Mouse (Mus musculus) adrenal gland, postnatal 10 days (tissue): ENCODE results near the gene Nkiras1. TPM values are rescaled to one million over a fixed set of nuclear protein-coding genes. Genes with fewer than 3 reads are reported as not detected.
"Not testable (repeated sequence)": the region's sequence is repeated elsewhere in the genome, so short reads cannot be mapped to it uniquely, and the experiment has no call there.

Experiments
- DNase-seq: peaks from one replicate; pipeline ENCODE4 v3.0.0; 2021; ENCODE audit warnings: mixed read lengths
- long read RNA-seq, 2 experiments: library from polyadenylated mRNA; stranded (forward); transcript quantifications; one replicate each; pipeline ENCODE4 v2.0.0; 2021
- total RNA-seq, 2 experiments: library from RNA; stranded (reverse); gene quantifications; 2 replicates each; pipeline ENCODE4 v1.2.3; 2021

Gene Nkiras1
- total RNA-seq, result 10 to 100 TPM; 19.4 to 24.0 TPM
- long read RNA-seq, experiment 1, full-length matches to known transcripts, result 39 of 49 reads
- long read RNA-seq, experiment 1, partial matches to known transcripts, result 1 of 49 reads
- long read RNA-seq, experiment 1, other reads (novel, unspliced or antisense), result 9 of 49 reads
- long read RNA-seq, experiment 2, full-length matches to known transcripts, result 15 of 20 reads
- long read RNA-seq, experiment 2, partial matches to known transcripts, result 0 of 20 reads
- long read RNA-seq, experiment 2, other reads (novel, unspliced or antisense), result 5 of 20 reads

DNA sequence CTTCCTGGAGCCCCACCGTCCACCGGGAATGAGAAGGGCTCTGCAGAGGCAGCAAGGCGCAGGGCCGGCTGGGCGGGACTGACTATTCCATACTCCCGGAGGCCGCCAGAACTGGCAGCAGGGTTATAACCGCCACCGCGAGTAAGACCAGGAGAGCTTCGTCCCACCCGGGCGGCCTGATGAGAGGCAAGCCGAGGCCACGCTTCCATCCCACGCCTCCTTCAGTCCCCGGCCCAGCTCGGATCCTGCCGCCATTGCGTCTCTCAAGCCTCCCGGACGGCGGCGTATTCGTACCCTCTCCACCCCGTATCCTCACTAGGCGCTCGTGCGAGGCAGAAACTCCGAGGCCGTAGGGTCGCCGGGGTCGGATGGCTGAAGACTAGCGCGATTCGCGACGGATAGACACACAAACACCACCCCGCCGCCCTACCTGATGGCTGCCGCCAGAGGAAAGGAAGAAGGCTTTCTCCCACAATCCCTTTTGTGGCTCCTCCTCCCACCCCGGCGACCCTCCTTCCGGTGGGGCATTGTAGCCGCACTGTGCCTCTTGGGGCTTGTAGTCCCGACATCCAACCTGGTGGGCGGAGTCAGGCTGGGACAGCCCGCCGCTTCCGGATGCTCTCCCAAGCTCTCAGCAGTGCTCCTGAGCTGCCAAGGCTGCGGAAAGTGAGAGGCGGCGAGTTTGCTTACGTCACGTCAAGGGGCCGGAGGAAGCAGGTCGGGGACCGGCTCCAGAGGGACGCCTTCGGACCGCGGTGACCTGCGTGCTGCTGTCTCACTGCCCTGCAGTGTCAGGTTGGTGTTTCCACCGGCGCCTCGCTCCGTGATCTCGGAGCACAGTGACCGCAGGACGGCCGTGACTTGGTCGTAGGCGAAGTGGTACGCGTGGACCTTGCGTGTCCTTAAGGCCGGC lies at the start of gene Nkiras1, which contains the start of gene Rpl15:
Gene Nkiras1 (plus strand): TSS at position 608 of the 913 bp plus-strand sequence.
Gene Rpl15 (minus strand): TSS at position 863 of the 913 bp plus-strand sequence.
- peak; percentile 98 for DNase-seq

DNA sequence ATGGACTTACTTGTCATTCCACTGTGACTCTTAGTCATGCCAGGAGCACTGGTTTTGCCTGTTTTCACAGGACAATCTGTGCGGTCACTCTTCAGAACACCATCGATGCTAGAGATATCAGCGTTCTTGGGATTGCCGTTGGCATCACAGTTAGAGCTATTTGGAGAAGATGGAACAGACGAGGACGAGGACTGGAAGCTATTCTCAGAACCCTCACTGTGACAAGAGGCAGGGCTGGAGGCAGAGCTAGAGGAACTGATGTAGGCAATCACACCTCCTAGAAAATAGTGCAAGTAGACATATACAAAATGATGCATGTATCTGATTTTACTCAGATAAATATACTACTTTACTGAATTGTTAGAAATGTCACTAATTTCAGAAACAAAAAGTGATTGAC lies 49.0 kb upstream of the Nkiras1 start:
- no peak for DNase-seq

DNA sequence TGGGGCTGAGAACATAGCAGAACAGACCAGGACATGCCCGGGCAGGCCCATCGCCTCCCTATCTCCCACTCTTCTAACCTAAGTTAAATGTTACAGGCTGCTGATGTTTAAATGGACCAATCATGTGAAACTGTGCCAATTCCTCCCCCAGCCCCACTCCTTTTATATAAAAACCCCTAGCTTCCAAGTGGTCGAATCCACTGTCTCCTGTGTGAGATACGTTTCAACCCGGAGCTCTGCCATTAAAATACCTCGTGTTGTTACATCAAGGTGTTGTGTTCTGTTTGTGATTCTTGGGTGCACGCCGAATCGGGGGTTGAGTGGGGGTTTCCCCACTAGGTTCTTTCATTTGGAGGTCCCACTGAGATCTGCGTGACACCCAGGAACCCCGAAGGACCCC lies 45.5 kb upstream of the Nkiras1 start:
- not testable (repeated sequence) for DNase-seq

DNA sequence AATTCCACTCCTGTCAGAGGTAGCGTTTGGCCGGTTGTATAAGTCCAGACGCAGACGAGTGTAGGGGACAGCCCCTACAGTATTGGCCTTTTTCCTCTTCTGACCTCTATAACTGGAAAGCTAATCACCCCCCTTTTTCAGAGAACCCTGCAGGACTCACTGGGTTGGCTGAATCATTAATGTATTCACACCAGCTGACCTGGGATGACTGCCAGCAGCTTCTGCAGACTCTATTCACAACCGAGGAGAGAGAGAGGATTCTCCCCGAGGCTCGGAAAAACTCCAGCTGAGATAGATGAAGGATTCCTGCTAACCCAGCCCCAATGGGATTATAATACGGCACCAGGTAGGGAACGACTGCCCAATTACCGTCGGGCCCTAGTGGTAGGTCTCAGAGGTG lies 44.8 kb upstream of the Nkiras1 start:
- not testable (repeated sequence) for DNase-seq

DNA sequence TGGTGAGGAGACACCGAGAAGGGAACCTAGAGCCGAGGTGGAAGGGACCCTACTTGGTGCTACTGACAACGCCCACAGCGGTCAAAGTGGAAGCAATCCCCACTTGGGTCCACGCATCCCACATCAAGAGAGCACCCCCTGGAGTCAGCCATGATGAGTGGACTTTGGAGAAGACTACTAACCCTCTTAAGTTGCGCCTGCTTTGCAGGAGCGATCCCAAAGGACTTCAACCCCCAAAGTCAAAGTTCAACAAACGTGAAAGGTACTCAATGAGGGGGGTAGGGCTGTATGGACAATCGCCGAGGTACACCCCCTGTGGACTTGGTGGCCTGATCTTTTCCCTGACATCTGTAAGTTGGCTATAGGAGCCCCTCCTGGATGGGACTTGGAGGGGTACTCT lies 41.2 kb upstream of the Nkiras1 start:
- not testable (repeated sequence) for DNase-seq

DNA sequence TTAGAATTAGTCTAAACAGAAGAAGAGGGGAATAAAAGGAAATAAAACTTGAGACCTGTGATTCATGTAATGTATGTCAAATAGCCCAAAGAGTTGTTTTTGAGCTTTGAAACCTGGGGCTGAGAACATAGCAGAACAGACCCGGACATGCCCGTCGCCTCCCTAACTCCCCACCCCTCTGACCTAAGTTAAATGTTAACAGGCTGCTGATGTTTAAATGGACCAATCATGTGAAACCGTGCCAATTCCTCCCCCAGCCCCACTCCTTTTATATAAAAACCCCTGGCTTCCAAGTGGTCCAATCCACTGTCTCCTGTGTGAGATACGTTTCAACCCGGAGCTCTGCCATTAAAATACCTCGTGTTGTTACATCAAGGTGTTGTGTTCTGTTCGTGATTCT lies 39.1 kb upstream of the Nkiras1 start:
- DNase-seq, result not testable (repeated sequence)

DNA sequence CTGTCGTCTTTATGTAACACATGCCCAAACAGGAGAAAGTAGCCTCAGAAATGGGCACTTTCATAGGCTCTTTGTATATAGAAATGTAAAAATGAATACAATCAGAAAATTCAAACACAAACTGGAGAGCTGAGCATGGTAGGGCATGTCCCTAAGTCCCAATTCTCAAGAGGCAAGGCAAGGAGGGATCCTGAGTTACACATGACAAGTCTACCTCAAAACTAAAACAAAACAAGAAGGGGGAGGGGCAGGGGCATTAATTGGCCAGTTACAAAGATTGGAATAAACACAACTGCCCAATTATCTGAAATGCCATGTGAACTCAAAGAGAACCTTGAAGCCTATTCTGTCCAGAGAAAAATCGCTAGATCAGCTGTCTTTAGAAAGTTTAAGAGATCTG lies 37.9 kb upstream of the Nkiras1 start:
- no peak for DNase-seq

DNA sequence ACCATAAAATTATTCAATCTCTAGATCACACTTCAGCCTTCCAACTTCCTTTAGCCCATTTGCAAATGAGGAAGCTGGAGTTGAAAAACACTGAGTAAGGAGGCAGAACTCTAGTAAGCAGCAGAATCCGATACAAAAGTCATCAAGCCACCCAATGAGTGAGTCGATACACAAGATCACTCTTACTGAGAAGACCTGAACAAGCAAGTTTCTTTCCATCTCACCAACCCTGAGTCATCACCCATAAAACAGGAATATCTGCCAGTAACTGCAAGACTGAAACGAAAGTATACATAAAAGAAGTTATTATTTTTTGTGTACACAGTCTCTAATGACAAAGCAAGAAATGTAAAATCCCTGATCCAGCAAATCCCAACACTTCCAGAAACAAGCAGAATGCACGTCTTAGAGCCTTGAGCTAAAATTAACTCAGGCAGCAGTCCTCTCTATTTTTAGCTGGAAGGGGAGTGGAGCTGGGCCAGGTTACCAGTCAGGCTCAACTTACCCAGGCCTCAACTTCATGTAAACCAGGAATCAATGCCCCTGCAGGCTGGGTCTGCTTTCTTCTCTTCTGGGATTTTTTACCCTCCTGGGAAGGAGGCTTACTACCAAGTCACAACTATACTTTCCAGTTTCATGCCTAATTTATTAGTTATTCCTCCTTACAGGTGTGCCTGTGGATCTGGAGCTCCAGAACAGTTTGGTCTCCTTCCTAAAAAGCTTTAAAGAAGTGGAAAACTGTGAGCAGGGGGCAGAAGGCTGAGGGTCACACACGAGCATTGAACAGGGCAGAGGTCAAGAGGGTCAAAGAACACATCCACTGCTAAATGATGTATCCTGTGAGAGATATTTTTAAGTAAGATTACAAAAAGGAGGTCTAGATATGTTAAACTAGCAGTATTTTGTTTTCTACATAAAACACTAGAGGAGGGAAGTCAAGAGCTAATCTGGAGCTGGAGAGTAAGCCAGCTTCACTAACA lies 36.7 kb upstream of the Nkiras1 start:
- DNase-seq, result peak; percentile 12

DNA sequence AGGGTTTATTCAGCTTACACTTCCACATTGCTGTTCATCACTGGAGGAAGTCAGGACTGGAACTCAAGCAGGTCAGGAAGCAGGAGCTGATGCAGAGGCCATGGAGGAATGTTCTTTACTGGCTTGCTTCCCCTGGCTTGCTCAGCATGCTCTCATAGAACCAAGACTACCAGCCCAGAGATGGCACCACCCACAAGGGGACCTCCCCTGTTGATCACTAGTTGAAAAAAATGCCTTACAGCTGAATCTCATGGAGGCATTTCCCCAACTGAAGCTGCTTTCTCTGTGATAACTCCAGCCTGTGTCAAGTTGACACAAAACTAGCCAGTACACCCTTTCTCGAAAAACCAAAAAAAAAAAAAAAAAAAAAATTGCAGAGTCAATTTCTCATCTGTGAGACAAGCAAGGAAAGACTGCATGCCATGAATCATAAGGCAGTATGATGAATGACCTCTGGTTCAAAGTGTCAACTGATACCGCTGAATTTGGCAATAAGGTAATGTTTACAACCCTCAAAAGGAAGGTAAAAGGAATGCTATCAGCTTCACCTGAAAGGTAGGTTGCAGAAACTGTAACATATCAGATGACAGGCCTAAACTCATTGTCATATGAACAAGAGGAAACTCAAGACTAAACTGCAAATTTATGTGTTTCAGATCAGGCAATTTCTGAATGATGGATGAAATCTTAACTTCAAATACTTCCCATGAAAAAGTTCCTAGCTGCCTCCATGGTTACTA lies 34.3 kb upstream of the Nkiras1 start:
- DNase-seq, result not testable (repeated sequence)

DNA sequence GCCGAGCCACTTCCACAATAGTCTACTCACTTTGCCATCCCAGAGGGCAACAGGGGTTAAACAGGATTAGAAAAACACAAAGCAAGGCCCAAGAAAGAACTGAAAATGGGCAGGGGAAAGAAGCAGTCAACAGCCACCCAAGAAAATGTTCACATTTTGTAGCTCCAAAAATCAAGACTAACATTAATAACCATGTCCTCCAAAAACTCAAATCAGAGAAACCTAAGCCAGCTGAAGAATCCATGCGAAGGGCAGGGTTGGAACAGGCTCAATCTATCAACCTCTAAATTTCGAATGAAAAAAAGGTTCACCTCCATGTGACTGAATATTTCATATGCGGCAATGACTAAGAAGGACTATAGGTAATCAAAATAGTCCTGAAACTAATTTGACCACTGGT lies 33.6 kb upstream of the Nkiras1 start:
- DNase-seq, result no peak

DNA sequence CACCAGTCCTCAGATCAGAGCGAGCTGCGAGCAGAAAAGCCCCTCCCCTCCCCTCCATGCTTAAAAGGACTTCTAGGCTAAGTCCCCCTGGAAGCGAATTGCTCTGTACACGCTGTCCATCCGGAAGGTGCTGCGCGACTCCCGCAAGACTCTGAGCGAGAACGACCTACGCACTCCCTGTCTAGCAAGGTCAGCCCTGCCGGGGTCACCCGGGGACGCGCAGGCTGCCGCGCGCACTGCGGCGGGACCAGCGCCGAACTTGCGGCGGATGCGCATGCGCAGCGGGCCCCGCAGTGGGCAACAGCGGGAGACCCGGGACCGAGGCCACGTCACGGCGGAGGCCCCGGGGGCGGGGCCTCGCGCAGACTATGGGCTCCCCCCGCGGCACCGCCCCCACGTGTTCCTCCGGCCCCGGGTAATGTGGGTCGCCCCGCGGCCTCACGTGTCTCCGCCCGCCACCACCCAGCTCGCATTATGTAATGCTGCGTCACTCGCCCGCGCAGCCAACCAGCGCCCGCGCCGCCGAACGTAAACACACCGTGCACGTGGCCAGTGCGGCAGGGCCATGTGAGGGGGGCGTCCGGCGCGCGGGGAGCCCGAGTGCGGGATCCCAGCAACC lies 32.7 kb upstream of the Nkiras1 start:
- peak; percentile 99 for DNase-seq

DNA sequence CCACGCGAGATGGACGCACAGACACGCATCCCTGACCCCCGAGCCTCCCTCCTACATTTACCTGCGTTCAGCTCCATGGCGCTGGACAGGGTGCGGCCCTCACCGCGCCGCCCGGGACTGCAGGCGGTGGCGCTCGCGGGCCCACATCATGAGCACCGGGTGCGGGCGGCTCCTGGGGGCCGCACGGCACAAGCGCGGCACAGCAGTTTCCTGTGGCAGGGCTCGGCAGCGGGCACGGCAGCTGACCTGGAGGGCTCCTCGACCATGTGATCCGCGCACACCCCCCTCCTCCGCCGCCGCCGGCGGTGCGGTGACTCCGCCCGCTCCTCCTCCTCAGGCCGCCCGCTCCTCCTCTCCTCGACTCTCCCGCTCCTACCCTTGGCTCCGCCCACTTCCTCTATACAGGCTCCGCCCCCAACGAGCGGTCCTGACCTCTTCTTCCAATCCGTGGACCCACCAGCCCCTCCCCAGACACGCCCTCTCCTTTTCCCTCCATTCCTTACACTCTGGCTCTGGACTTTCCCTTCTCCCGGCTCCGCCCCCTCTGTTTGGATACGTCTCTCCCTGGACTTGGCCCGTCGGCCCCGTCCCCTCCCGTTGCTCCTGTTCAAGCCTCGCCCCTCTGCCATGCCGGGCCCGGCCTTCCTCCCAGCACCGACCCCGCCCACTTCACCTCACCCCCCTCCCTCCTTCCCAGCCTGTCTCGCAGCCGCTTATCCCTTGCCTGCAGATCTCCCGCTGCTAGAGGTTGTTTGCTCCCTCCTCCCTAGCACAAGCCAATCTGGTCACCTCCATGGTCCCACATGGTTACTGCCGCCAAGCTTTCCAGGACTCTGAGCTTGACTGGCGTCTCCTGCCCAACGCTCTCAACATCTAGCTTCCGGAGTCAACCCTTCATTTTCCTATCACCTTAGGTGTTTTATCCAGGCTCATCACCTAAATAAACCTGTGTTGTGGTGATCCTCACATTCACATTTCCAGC lies 31.9 kb upstream of the Nkiras1 start, which contains the start of gene Nr1d2:
Gene Nr1d2 (minus strand): TSS at position 378 of the 982 bp plus-strand sequence.
- DNase-seq, result peak; percentile 99

DNA sequence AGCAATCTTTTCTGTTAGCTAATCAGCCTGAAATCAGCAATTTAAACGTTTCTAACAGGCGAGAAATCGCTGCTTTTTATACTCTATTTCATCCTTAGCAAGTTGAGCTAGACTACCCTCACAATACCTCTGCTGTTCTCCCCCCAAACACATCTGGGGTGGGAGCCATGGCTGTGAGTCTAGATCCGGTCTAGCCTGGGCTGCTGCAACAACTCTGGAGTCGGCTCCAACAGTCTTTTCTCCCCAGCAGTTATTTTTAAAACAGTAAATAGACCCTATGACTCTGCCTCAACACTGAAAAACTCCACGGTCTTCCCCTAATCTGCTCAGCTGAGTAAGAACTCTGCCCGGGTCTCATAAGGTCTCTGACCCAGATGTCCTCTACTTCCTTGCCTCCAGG lies 30.8 kb upstream of the Nkiras1 start:
- DNase-seq, result no peak

DNA sequence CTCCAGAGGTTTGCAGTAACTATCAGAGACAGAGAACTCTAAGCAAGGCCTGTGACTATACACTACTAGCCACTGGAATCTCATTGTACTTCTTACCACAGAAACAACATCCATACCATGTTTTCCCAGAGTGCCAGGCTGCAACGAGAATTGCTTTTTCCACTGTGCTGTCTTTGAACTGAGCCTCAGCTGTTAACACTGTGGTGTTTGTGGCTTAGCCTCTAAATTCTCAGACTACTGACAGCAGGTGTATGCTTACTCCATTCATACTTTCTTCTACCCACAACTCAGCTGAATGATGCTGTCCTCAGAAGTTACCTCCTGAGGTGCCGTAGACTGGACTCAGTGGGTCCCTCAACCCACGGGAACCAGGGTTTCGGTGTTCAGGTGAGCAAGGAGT lies 29.1 kb upstream of the Nkiras1 start:
- no peak for DNase-seq

DNA sequence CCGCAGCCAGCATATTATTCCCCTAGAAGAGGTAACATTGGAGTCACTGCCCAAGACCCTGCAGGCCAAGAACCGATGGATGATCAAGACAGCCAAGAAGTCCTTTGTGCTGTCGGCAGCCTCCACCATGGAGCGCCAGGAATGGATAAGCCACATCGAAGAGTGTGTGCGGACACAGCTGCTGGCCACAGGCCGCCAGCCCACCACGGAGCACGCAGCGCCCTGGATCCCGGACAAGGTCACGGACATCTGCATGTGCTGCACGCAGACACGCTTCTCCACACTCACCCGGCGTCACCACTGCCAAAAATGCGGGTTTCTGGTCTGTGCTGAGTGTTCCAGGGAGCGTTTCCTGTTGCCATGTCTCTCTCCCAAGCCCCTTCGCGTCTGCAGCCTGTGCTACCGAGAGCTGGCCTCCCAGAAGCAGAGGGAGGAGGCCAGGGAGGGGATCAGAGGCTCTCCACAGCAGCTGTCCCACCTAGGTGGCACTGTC lies 28.3 kb upstream of the Nkiras1 start:
- DNase-seq, result no peak

DNA sequence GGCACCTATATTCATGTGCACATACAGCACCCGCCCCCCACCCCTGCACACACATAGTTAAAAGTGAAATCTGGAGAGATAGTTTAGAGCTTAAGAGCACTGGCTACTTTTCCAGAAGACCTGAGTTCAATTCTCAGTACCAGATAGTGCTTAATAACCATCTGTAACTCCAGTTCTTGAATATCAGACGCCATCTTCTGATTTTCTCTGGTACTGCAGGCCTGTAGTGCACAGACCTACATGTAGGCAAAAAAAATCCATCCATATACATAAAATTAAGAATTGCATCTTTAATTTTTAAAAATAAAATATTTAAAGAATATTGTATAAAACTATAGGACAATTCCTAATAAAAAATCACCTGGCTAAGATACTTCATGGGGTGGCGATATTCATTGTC lies 9.7 kb upstream of the Nkiras1 start:
- no peak for DNase-seq

DNA sequence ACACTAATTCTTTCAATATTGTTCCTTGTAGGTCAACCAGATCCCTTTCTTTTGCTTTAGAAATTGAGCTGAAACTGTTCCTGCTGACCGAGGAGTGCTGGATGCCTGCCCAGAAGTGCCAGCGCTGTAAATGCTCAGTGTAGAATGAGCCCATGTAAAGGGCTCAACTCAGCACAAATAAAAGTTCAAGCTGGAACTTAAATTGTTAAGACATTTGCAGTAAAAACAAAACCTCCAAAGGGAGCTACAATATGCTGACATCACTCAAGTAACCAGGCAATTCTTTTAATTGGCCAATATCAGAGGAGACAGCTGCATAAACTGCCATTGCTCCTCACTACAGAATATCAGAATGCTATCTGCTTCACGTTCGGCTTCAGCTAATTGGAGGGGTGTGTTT lies 7.5 kb upstream of the Nkiras1 start:
- peak; percentile 60 for DNase-seq

DNA sequence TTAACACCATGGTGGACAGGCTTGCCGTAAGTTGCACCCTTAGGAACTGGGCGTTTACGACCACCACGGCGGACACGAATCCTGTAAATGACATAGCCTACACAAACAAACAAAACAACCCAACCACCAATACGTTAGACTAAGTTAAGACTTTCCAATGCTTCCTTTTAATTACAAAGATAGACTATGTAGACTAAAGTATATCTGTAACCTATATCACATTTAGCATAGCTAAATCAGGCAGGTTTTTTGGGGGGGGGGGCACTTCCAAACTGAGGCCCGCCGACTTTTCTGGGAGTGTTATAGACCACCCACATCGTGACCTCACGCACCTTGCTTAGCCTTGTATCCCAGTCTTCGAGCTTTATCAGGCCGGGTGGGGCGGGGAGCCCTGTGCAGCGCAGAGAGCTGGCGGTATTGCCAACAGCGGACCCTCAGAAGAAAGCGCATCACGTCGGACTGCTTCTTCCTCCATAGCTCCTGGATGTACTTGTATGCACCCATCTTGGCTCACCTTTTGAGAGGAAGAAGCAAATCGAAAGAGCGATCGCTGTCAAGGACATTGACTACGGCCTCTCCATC lies 898 bp upstream of the Nkiras1 start:
- not testable (repeated sequence) for DNase-seq

DNA sequence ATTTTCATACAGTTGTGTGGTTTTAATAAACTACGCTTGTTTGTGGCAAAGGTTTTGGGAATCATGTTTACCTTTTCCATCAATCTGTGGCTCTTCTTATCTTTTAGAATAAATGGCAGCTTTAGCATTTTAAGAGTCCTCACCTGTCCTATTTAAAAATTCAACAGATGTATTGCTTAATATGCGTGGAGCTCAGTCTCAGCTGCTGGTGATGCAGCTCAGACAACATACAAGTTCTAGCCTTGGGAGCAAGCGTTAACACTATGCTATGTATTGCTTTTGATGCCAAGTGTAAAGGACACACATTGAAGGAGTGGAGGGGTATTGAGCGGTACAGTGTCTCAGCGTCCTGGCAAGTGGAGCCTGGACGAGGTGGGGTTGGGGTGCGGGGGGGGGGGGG lies 730 bp downstream of the Nkiras1 start:
- no peak for DNase-seq
